Comparison of ENCODE assay signal across 18 mouse cellular contexts in genomic region chr2:11441864-11442263, GRCm38 (mm10).
A peak's percentile ranks its signal among the peaks of the same experiment; 100 is the strongest.
DNase-seq lines count a peak whose midpoint lies in the region; ATAC-seq and TF ChIP-seq lines count a peak whose summit lies in the region.
"Had no signal": no experiment of that assay in that cellular context is flagged by ENCODE, and none has a peak within 500 bp of the region (broad histone marks: within the 10 kb centered on the region; RNA-seq: fewer than 3 reads in every experiment).

No protein-coding gene starts in this region.

- dilution Hi-C loops in CH12.LX (cut with MboI; ENCODE audit: extremely low pct_ligation_motif_present, extremely low pct_unique_long_range_greater_than_20kb, low sequenced_read_pairs) = no loop called here

- no peaks in the 10 kb centered on the region for H3K79me2 ChIP-seq in CH12.LX (replicated peaks; ENCODE audit: control insufficient read depth, extremely low read depth, insufficient read depth, poor library complexity, severe bottlenecking)

- no peak overlapping the region for H3K4me3 ChIP-seq in liver, embryonic 13.5 days (replicated peaks)
- H3K4me3 ChIP-seq in liver, embryonic 11.5 days (ENCODE audit: low read depth, low read length) = no peak overlapping the region
- H3K4me3 ChIP-seq in CH12.LX (replicated peaks in 1 of 3; ENCODE audit: low read depth in 2 of 3, low read length in 2 of 3, poor library complexity in 1 of 3) = no peak overlapping the region
- H3K4me3 ChIP-seq: forebrain, embryonic 12.5 days; heart, embryonic 12.5 days; hindbrain, embryonic 10.5 days; layer of hippocampus, adult 2 months; lung, embryonic 15.5 days had no signal

- in situ Hi-C loops in CH12.LX (cut with MboI; ENCODE audit: low pct_ligation_motif_present, low pct_unique_long_range_greater_than_20kb, low sequenced_read_pairs) = no loop called here

- no peak for TF ChIP-seq RAD21 in CH12.LX (IDR thresholded peaks at IDR 0.05; ENCODE audit: low read depth, low read length)

- H3K27me3 ChIP-seq in liver, embryonic 13.5 days = no peaks in the 10 kb centered on the region
- no peaks in the 10 kb centered on the region for H3K27me3 ChIP-seq in liver, embryonic 11.5 days (replicated peaks; ENCODE audit: control insufficient read depth, insufficient read depth, low read length)
- H3K27me3 ChIP-seq in CH12.LX (replicated peaks) = no peaks in the 10 kb centered on the region
- H3K27me3 ChIP-seq: forebrain, embryonic 12.5 days; heart, embryonic 12.5 days; lung, embryonic 15.5 days had no signal

- no peak for DNase-seq in liver, embryonic 13.5 days
- DNase-seq in liver, embryonic 11.5 days (ENCODE audit: low spot score) = no peak
- DNase-seq in CH12.LX (ENCODE audit: extremely low read depth) = peak; percentile 60
- DNase-seq in testis, postnatal 10 days (ENCODE audit: low spot score) = no peak
- no peak for DNase-seq in embryo, embryonic 11 days
- no peak for DNase-seq in urinary bladder, adult 2 months (ENCODE audit: low spot score)
- DNase-seq: cerebellum, postnatal 14 days; kidney, adult 2 months; left cerebral cortex, postnatal 4 days; thymus, postnatal 25 days had no signal

- H3K27ac ChIP-seq in liver, embryonic 13.5 days = no peak overlapping the region
- no peak overlapping the region for H3K27ac ChIP-seq in liver, embryonic 11.5 days (ENCODE audit: low read depth, low read length)
- no peak overlapping the region for H3K27ac ChIP-seq in CH12.LX (ENCODE audit: insufficient read depth, low read depth)
- H3K27ac ChIP-seq: forebrain, embryonic 12.5 days; hindbrain, embryonic 10.5 days; layer of hippocampus, adult 2 months; lung, embryonic 15.5 days had no signal

- 0 out of 2 replicates have a peak, but pooled peaks have one; percentile 36 for ATAC-seq in liver, embryonic 13.5 days (ENCODE audit: low read depth)
- ATAC-seq in liver, embryonic 11.5 days (replicated peaks; ENCODE audit: low FRiP score) = no peak
- peak; percentile 95 for ATAC-seq in common myeloid progenitor, adult 5-6 weeks (replicated peaks; ENCODE audit: low read depth, poor library complexity, severe bottlenecking)
- ATAC-seq in monocyte, adult 5-6 weeks (replicated peaks; ENCODE audit: insufficient number of reproducible peaks, low FRiP score, low TSS enrichment, poor library complexity, severe bottlenecking) = peak; percentile 89
- ATAC-seq: midbrain, embryonic 16.5 days had no signal

- no peaks in the 10 kb centered on the region for H3K36me3 ChIP-seq in liver, embryonic 13.5 days
- H3K36me3 ChIP-seq in liver, embryonic 11.5 days (ENCODE audit: control insufficient read depth, insufficient read depth, low read length) = no peaks in the 10 kb centered on the region
- no peaks in the 10 kb centered on the region for H3K36me3 ChIP-seq in CH12.LX (replicated peaks in 1 of 2; ENCODE audit: control insufficient read depth in 1 of 2, insufficient read depth in 1 of 2, low read length in 1 of 2)
- H3K36me3 ChIP-seq: forebrain, embryonic 12.5 days; heart, embryonic 12.5 days; hindbrain, embryonic 10.5 days; lung, embryonic 15.5 days had no signal

- H3K4me2 ChIP-seq in liver, embryonic 13.5 days = no peak overlapping the region
- H3K4me2 ChIP-seq in liver, embryonic 11.5 days = no peak overlapping the region
- no peak overlapping the region for H3K4me2 ChIP-seq in CH12.LX (ENCODE audit: insufficient read depth, low read depth, poor library complexity, severe bottlenecking)
- H3K4me2 ChIP-seq: forebrain, embryonic 12.5 days; heart, embryonic 12.5 days; lung, embryonic 15.5 days had no signal

- H3K9ac ChIP-seq in liver, embryonic 13.5 days = no peak overlapping the region
- no peak overlapping the region for H3K9ac ChIP-seq in liver, embryonic 11.5 days (ENCODE audit: low read depth, low read length)
- H3K9ac ChIP-seq in CH12.LX (ENCODE audit: insufficient read depth, low read depth) = no peak overlapping the region
- H3K9ac ChIP-seq: forebrain, embryonic 12.5 days; heart, embryonic 12.5 days; lung, embryonic 15.5 days had no signal

- no peak for TF ChIP-seq POLR2A in CH12.LX (IDR thresholded peaks at IDR 0.05; ENCODE audit: low read depth, low read length)

- WGBS in liver, embryonic 13.5 days (ENCODE audit: insufficient replicate concordance) = 31% methylated on average over 4 of the region's 4 CpGs
- 44% methylated on average over 4 of the region's 4 CpGs for WGBS in liver, embryonic 11.5 days

- H3K9me3 ChIP-seq in liver, embryonic 13.5 days (replicated peaks) = no peaks in the 10 kb centered on the region
- no peaks in the 10 kb centered on the region for H3K9me3 ChIP-seq in liver, embryonic 11.5 days (ENCODE audit: control insufficient read depth, low read length)
- H3K9me3 ChIP-seq in CH12.LX (replicated peaks; ENCODE audit: low read length) = no peaks in the 10 kb centered on the region
- H3K9me3 ChIP-seq: forebrain, embryonic 12.5 days; heart, embryonic 12.5 days; hindbrain, embryonic 10.5 days; lung, embryonic 15.5 days had no signal

- peak; percentile 24; the same call in 1 of the 2 replicates for TF ChIP-seq EP300 in CH12.LX (IDR thresholded peaks at IDR 0.05; ENCODE audit: low read length)

- no peaks in the 10 kb centered on the region for H3K4me1 ChIP-seq in liver, embryonic 13.5 days (replicated peaks)
- H3K4me1 ChIP-seq in liver, embryonic 11.5 days (replicated peaks; ENCODE audit: control insufficient read depth, insufficient read depth, low read length) = no peaks in the 10 kb centered on the region
- H3K4me1 ChIP-seq in CH12.LX (ENCODE audit: control insufficient read depth in 1 of 2, insufficient read depth in 2 of 2) = peaks cover 0 to 10% of the 10 kb centered on the region in 2 experiments; a peak in 2 of 4 replicates
- H3K4me1 ChIP-seq: forebrain, embryonic 12.5 days; heart, embryonic 12.5 days; hindbrain, embryonic 10.5 days; lung, embryonic 15.5 days had no signal

- TF ChIP-seq CTCF in CH12.LX (conservative IDR thresholded peaks at IDR 0.05 in 1 of 2, IDR thresholded peaks at IDR 0.05 in 1 of 2; ENCODE audit: low read depth in 2 of 2, low read length in 2 of 2) = no peak

TF ChIP-seq in CH12.LX, 34 proteins besides CTCF, POLR2A, EP300 and RAD21:
- TF ChIP-seq MEF2A (IDR thresholded peaks at IDR 0.05; ENCODE audit: borderline replicate concordance, low read depth, low read length) (no peak), TCF12 (IDR thresholded peaks at IDR 0.05; ENCODE audit: low read depth, low read length) (no peak), POLR2AphosphoS2 (IDR thresholded peaks at IDR 0.05; ENCODE audit: low read depth, low read length) (no peak), MAZ (IDR thresholded peaks at IDR 0.05; ENCODE audit: low read depth, low read length) (no peak), SMC3 (IDR thresholded peaks at IDR 0.05; ENCODE audit: low read depth, low read length) (no peak), TBP (conservative IDR thresholded peaks at IDR 0.05; ENCODE audit: low read depth, low read length) (no peak), ZMIZ1 (IDR thresholded peaks at IDR 0.05; ENCODE audit: low read depth, low read length) (no peak), MYC (IDR thresholded peaks at IDR 0.05; ENCODE audit: low read depth, low read length) (no peak), GABPA (IDR thresholded peaks at IDR 0.05; ENCODE audit: insufficient replicate concordance, low read depth, low read length) (no peak), HCFC1 (IDR thresholded peaks at IDR 0.05; ENCODE audit: low read depth, low read length) (no peak), IRF4 (IDR thresholded peaks at IDR 0.05; ENCODE audit: low read depth, low read length) (peak; percentile 22; the same call in 1 of the 2 replicates), E2F4 (IDR thresholded peaks at IDR 0.05; ENCODE audit: insufficient replicate concordance, low read depth, low read length) (no peak), MXI1 (IDR thresholded peaks at IDR 0.05; ENCODE audit: low read depth, low read length) (no peak), CHD2 (IDR thresholded peaks at IDR 0.05; ENCODE audit: low read length) (no peak), USF1 (IDR thresholded peaks at IDR 0.05; ENCODE audit: low read depth, low read length) (0 out of 2 replicates have a peak, but pooled peaks have one; percentile 6), NELFE (IDR thresholded peaks at IDR 0.05; ENCODE audit: low read depth, low read length) (no peak), CHD1 (IDR thresholded peaks at IDR 0.05; ENCODE audit: low read depth, low read length) (no peak), MAFK (IDR thresholded peaks at IDR 0.05; ENCODE audit: insufficient replicate concordance, low read length) (no peak), ELF1 (IDR thresholded peaks at IDR 0.05; ENCODE audit: low read depth, low read length) (no peak), BHLHE40 (IDR thresholded peaks at IDR 0.05; ENCODE audit: low read depth, low read length) (peak; percentile 90), USF2 (conservative IDR thresholded peaks at IDR 0.05; ENCODE audit: low read depth, low read length) (no peak), JUN (IDR thresholded peaks at IDR 0.05; ENCODE audit: insufficient read depth, low read depth, low read length) (no peak), ETS1 (conservative IDR thresholded peaks at IDR 0.05; ENCODE audit: low read depth, low read length) (peak; percentile 74), KAT2A (IDR thresholded peaks at IDR 0.05; ENCODE audit: insufficient replicate concordance, low read length) (no peak), NRF1 (IDR thresholded peaks at IDR 0.05; ENCODE audit: low read depth, low read length) (no peak), PAX5 (IDR thresholded peaks at IDR 0.05; ENCODE audit: low read length) (no peak), UBTF (IDR thresholded peaks at IDR 0.05; ENCODE audit: low read depth, low read length) (no peak)
